Mouse (Mus musculus) forebrain, embryonic 11.5 days (tissue): ENCODE measurements around the gene Fam168a. TPM values are rescaled to one million over a fixed set of nuclear protein-coding genes. Genes with fewer than 3 reads are reported as not detected.

Source experiments
- ATAC-seq: fragments of 200-750 bp; cut with Nextera tagmentation; replicated peaks from 2 replicates; pipeline ENCODE4 v1.8.0; 2017; ENCODE audit warnings: moderate TSS enrichment; ENCODE audit not compliant: low FRiP score
- DNase-seq: peaks from one replicate; pipeline ENCODE4 v3.0.0-alpha.2; 2017; ENCODE audit warnings: low spot score
- H3K27ac ChIP-seq: fragments of 300-500 bp; sonication (generic); 2 replicates; pipeline ENCODE4 v1.5.1; 2014; ENCODE audit warnings: low read depth, low read length
- H3K27me3 ChIP-seq: fragments of 300-500 bp; sonication (generic); 2 replicates; pipeline ENCODE4 v1.6.1; 2014; ENCODE audit warnings: mild to moderate bottlenecking, low read length, mixed read lengths; ENCODE audit not compliant: control insufficient read depth, insufficient read depth
- H3K36me3 ChIP-seq: fragments of 300-500 bp; sonication (generic); 2 replicates; pipeline ENCODE4 v1.6.1; 2014; ENCODE audit warnings: mild to moderate bottlenecking, low read length, moderate library complexity, mixed read lengths; ENCODE audit not compliant: control insufficient read depth, insufficient read depth
- H3K4me1 ChIP-seq: fragments of 300-500 bp; sonication (generic); replicated peaks from 2 replicates; pipeline ENCODE4 v1.6.1; 2014; ENCODE audit warnings: low read length, mixed read lengths; ENCODE audit not compliant: control insufficient read depth, insufficient read depth
- H3K4me2 ChIP-seq: fragments of 300-500 bp; sonication (generic); 2 replicates; pipeline ENCODE4 v1.6.1; 2014; ENCODE audit warnings: low read depth, mild to moderate bottlenecking, low read length, moderate library complexity, mixed read lengths; ENCODE audit not compliant: severe bottlenecking
- H3K4me3 ChIP-seq: fragments of 300-500 bp; sonication (generic); 2 replicates; pipeline ENCODE4 v1.5.1; 2014; ENCODE audit warnings: low read depth, low read length
- H3K9ac ChIP-seq: fragments of 300-500 bp; sonication (generic); 2 replicates; pipeline ENCODE4 v1.6.1; 2014; ENCODE audit warnings: low read length
- H3K9me3 ChIP-seq: fragments of 300-500 bp; sonication (generic); 2 replicates; pipeline ENCODE4 v1.6.1; 2016; ENCODE audit warnings: low read length, mixed read lengths; ENCODE audit not compliant: control insufficient read depth
- WGBS: fragments of 180-500 bp; shearing (Covaris S2); extraction: QIAGEN DNeasy Blood & Tissue Kit; methylation state at CpG from one replicate; pipeline ENCODE4 v1.1.7; 2014; 5-methylcytosine and 5-hydroxymethylcytosine counted together
- polyA plus RNA-seq: library from polyadenylated mRNA; unstranded; fragments of >200 nt; fragmentation: Nextera tagmentation; extraction: Ambion mirVana; gene quantifications from 2 replicates; pipeline ENCODE4 v1.2.1, GENCODE M21; 2014

Gene Fam168a
- polyA plus RNA-seq, 1 experiment from 2014 or later, result 52.9 TPM

- no peak overlapping the region for H3K4me3 ChIP-seq
- peaks cover 2% of the 10 kb centered on the region for H3K36me3 ChIP-seq
- no peak for ATAC-seq
- WGBS, result 96% methylated on average over 13 of the region's 13 CpGs
- H3K9ac ChIP-seq, result no peak overlapping the region
- H3K4me2 ChIP-seq, result no peak overlapping the region
- DNase-seq, result no peak
- no peaks in the 10 kb centered on the region for H3K27me3 ChIP-seq
- no peak overlapping the region for H3K27ac ChIP-seq
- H3K9me3 ChIP-seq, result no peaks in the 10 kb centered on the region
- no peaks in the 10 kb centered on the region for H3K4me1 ChIP-seq
Measured at GRCm38 (mm10) chr7:100873197-100873596, 166.8 kb downstream of the Fam168a start.

GRCm38 (mm10) chr7:100875822-100876221 is 169.4 kb downstream of the Fam168a start:
- H3K27me3 ChIP-seq, result no peaks in the 10 kb centered on the region
- DNase-seq (no peak), ATAC-seq (no peak)
- no peak overlapping the region for H3K4me2 ChIP-seq
- H3K9ac ChIP-seq, result no peak overlapping the region
- peaks cover 2% of the 10 kb centered on the region for H3K36me3 ChIP-seq
- no peaks in the 10 kb centered on the region for H3K9me3 ChIP-seq
- H3K4me3 ChIP-seq, result no peak overlapping the region
- 0 out of 2 replicates have a peak, but pooled peaks cover 3% of the 10 kb centered on the region for H3K4me1 ChIP-seq
- no peak overlapping the region for H3K27ac ChIP-seq
- WGBS, result 89% methylated on average over 1 of the region's 1 CpGs

- Histone ChIP-seq H3K36me3 (peaks cover 2% of the 10 kb centered on the region), H3K27me3 (no peaks in the 10 kb centered on the region), H3K27ac (no peak overlapping the region), H3K4me3 (no peak overlapping the region), H3K9me3 (no peaks in the 10 kb centered on the region), H3K9ac (no peak overlapping the region), H3K4me1 (0 out of 2 replicates have a peak, but pooled peaks cover 3% of the 10 kb centered on the region), H3K4me2 (no peak overlapping the region)
- ATAC-seq (no peak), DNase-seq (no peak)
- 96% methylated on average over 13 of the region's 13 CpGs for WGBS
Measured at GRCm38 (mm10) chr7:100876293-100876692, 169.9 kb downstream of the Fam168a start.

- ATAC-seq (no peak), DNase-seq (no peak)
- 94% methylated on average over 9 of the region's 9 CpGs for WGBS
- no peak overlapping the region for H3K27ac ChIP-seq
- H3K9ac ChIP-seq, result no peak overlapping the region
- peaks cover 2% of the 10 kb centered on the region for H3K36me3 ChIP-seq
- no peak overlapping the region for H3K4me3 ChIP-seq
- no peaks in the 10 kb centered on the region for H3K27me3 ChIP-seq
- 0 out of 2 replicates have a peak, but pooled peaks cover 3% of the 10 kb centered on the region for H3K4me1 ChIP-seq
- no peaks in the 10 kb centered on the region for H3K9me3 ChIP-seq
- no peak overlapping the region for H3K4me2 ChIP-seq
Measured at GRCm38 (mm10) chr7:100876771-100877170, 170.3 kb downstream of the Fam168a start.

GRCm38 (mm10) chr7:100879595-100879994 is 173.2 kb downstream of the Fam168a start:
- Histone ChIP-seq H3K27me3 (no peaks in the 10 kb centered on the region), H3K27ac (no peak overlapping the region), H3K4me3 (no peak overlapping the region), H3K36me3 (peaks cover 2% of the 10 kb centered on the region), H3K4me2 (no peak overlapping the region), H3K4me1 (0 out of 2 replicates have a peak, but pooled peaks cover 3% of the 10 kb centered on the region), H3K9me3 (no peaks in the 10 kb centered on the region), H3K9ac (peak overlapping the region; percentile 27; the same call in 1 of the 2 replicates)
- peak; percentile 53; the same call in 1 of the 2 replicates for ATAC-seq
- WGBS, result 14% methylated on average over 20 of the region's 20 CpGs
- DNase-seq, result peak; percentile 90

GRCm38 (mm10) chr7:100881531-100881930 is 175.1 kb downstream of the Fam168a start:
- WGBS, result 87% methylated on average over 9 of the region's 9 CpGs
- no peak overlapping the region for H3K4me2 ChIP-seq

GRCm38 (mm10) chr7:100881950-100882349 is 175.5 kb downstream of the Fam168a start:
- WGBS, result 94% methylated on average over 4 of the region's 4 CpGs
- no peak overlapping the region for H3K4me2 ChIP-seq
- H3K9ac ChIP-seq, result no peak overlapping the region
- no peak overlapping the region for H3K27ac ChIP-seq
- no peak for ATAC-seq
- no peaks in the 10 kb centered on the region for H3K9me3 ChIP-seq
- H3K27me3 ChIP-seq, result no peaks in the 10 kb centered on the region
- 0 out of 2 replicates have a peak, but pooled peaks cover 3% of the 10 kb centered on the region for H3K4me1 ChIP-seq
- no peak overlapping the region for H3K4me3 ChIP-seq
- no peak for DNase-seq
- no peaks in the 10 kb centered on the region; the same call in 1 of the 2 replicates for H3K36me3 ChIP-seq

More at GRCm38 (mm10) chr7:100881531-100881930, 175.1 kb downstream of the Fam168a start:
- H3K4me1 ChIP-seq, result 0 out of 2 replicates have a peak, but pooled peaks cover 3% of the 10 kb centered on the region
- ATAC-seq (no peak), DNase-seq (no peak)
- no peaks in the 10 kb centered on the region for H3K9me3 ChIP-seq
- peaks cover 2% of the 10 kb centered on the region for H3K36me3 ChIP-seq
- H3K27me3 ChIP-seq, result no peaks in the 10 kb centered on the region
- H3K9ac ChIP-seq, result no peak overlapping the region
- H3K4me3 ChIP-seq, result no peak overlapping the region
- H3K27ac ChIP-seq, result no peak overlapping the region

- no peak overlapping the region for H3K9ac ChIP-seq
- no peak overlapping the region for H3K27ac ChIP-seq
- ATAC-seq, result no peak
- DNase-seq, result no peak
- no peaks in the 10 kb centered on the region for H3K9me3 ChIP-seq
- 0 out of 2 replicates have a peak, but pooled peaks cover 1% of the 10 kb centered on the region for H3K4me1 ChIP-seq
- H3K4me2 ChIP-seq, result no peak overlapping the region
- WGBS, result 85% methylated on average over 4 of the region's 4 CpGs
- H3K36me3 ChIP-seq, result no peaks in the 10 kb centered on the region; the same call in 1 of the 2 replicates
- H3K27me3 ChIP-seq, result no peaks in the 10 kb centered on the region
- H3K4me3 ChIP-seq, result no peak overlapping the region
Measured at GRCm38 (mm10) chr7:100884460-100884859, 178.0 kb downstream of the Fam168a start.

- Histone ChIP-seq H3K27ac (no peak overlapping the region), H3K4me2 (no peak overlapping the region), H3K4me1 (no peaks in the 10 kb centered on the region), H3K36me3 (no peaks in the 10 kb centered on the region; the same call in 1 of the 2 replicates), H3K9ac (no peak overlapping the region), H3K27me3 (no peaks in the 10 kb centered on the region), H3K9me3 (no peaks in the 10 kb centered on the region), H3K4me3 (no peak overlapping the region)
- 32% methylated on average over 3 of the region's 3 CpGs for WGBS
- peak; percentile 76 for DNase-seq
- ATAC-seq, result no peak
Measured at GRCm38 (mm10) chr7:100886535-100886934, 180.1 kb downstream of the Fam168a start.
